Mouse (Mus musculus) MEL (cell line): ENCODE data around the gene Ube2i.
"Not testable (repeated sequence)": the region's sequence is repeated elsewhere in the genome, so short reads cannot be mapped to it uniquely, and the experiment has no call there.

Source experiments
- ETS1 ChIP-seq: IDR thresholded peaks from 2 replicates; pipeline ENCODE4 v1.6.1; 2012; ENCODE audit warnings: low read depth, mild to moderate bottlenecking, inconsistent platforms, low read length, improper control_type of control experiment, moderate library complexity
- POLR2AphosphoS2 ChIP-seq: IDR thresholded peaks from 2 replicates; pipeline ENCODE4 v1.6.1; 2011; ENCODE audit warnings: low read length, improper control_type of control experiment
- USF2 ChIP-seq, 2 experiments: IDR thresholded peaks; 2 replicates each; pipeline ENCODE4 v1.6.1; 2011 to 2012; ENCODE audit warnings: improper control_type of control experiment in 2 of 2, low read length in 2 of 2, borderline replicate concordance in 1 of 2, inconsistent platforms in 1 of 2, low read depth in 1 of 2, mild to moderate bottlenecking in 1 of 2; ENCODE audit not compliant: insufficient read depth in 1 of 2

- not testable (repeated sequence) for TF ChIP-seq USF2 (IDR thresholded peaks at IDR 0.05; ENCODE audit: borderline replicate concordance in 1 of 2, insufficient read depth in 1 of 2, low read depth in 1 of 2, low read length in 2 of 2); POLR2AphosphoS2; ETS1
Measured at GRCm38 (mm10) chr17:25230014-25230655, 44.3 kb downstream of the Ube2i start.
